Mouse (Mus musculus): ENCODE data around the gene Irx1. TPM values are rescaled to one million over a fixed set of nuclear protein-coding genes. Genes with fewer than 3 reads are reported as not detected.

The Irx1 gene
- 1 to 10 TPM in 1 of 2 experiments, under 1 TPM in 1; 0.69 to 1.2 TPM for total RNA-seq (2021)
- long read RNA-seq, result 0 reads

GRCm38 (mm10) chr13:71963356-71964351, at the start of gene Irx1:
TSS of gene Irx1 (minus strand) at chr13:71963723.
- DNase-seq (ENCODE audit: low spot score in 2 of 2), result no peak

DNA sequence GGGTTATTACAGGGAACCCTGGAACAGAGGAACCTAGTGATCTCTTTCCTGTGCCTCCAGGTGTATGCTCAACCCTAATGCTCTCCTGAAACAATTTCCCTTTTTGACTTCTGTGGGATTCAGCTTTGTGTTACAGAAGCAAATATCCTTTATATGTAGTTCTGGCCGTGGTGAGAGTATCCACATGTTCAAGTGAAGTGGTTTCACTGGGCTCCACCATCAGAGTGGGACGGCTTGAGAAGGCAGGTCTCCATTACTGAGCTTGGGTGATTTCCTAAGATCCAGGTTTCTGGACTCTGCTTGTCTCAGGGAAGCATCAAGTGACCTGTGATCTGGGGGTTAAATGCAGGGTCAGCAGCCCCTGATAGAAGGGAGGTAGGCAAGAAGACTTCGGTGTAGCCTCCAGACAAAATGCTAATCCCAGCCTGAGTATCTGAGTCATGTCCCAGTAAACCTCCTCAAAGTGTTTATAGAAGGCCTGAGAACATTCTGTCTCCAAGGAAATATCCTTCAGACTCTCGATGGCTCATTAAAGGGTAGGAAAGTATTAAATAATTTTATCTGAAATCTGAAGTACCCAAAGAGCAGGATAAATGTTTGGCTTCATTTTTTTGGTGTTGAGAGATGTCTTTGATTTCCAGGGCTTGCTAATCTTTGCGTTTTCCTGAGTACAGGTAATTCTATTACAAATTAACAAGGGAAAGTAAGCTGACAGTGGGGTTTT, 16.6 kb upstream of the Irx1 start:
- no peak for DNase-seq (ENCODE audit: low spot score in 2 of 2)

- no peak for DNase-seq (ENCODE audit: low spot score in 2 of 2)
Measured at GRCm38 (mm10) chr13:71975753-71976152, 12.2 kb upstream of the Irx1 start.

- no peak for DNase-seq (ENCODE audit: low spot score in 2 of 2)
Measured at GRCm38 (mm10) chr13:71968286-71968685, 4.8 kb upstream of the Irx1 start.

- DNase-seq (ENCODE audit: low spot score in 2 of 2), result no peak
Measured at GRCm38 (mm10) chr13:71967341-71968250, 4.1 kb upstream of the Irx1 start.

- DNase-seq (ENCODE audit: low spot score in 2 of 2), result no peak
Measured at GRCm38 (mm10) chr13:71966631-71967030, 3.1 kb upstream of the Irx1 start.

DNA sequence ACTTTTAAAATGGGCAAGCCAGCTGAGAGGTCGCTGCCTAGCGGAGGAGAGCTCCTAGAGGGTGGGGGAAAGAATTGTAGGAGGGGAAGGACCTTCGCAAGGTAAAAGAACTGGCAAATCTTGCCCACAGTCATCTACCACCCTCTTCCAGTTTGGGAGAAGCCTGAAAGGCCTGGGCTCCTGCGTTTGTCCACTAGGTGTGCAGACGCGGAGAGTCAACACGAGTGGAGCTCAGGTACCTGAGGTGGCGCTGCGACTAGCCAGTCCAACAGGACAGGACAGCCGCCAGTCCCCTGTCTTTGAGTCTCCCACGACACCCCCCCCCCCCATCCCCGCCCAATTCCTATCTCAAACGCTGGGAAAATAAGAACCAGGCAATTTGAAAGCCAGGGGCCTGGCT, 843 bp upstream of the Irx1 start:
- no peak for DNase-seq (ENCODE audit: low spot score in 2 of 2)

- no peak for DNase-seq (ENCODE audit: low spot score in 2 of 2)
Measured at GRCm38 (mm10) chr13:71962661-71963355, 715 bp downstream of the Irx1 start.

DNA sequence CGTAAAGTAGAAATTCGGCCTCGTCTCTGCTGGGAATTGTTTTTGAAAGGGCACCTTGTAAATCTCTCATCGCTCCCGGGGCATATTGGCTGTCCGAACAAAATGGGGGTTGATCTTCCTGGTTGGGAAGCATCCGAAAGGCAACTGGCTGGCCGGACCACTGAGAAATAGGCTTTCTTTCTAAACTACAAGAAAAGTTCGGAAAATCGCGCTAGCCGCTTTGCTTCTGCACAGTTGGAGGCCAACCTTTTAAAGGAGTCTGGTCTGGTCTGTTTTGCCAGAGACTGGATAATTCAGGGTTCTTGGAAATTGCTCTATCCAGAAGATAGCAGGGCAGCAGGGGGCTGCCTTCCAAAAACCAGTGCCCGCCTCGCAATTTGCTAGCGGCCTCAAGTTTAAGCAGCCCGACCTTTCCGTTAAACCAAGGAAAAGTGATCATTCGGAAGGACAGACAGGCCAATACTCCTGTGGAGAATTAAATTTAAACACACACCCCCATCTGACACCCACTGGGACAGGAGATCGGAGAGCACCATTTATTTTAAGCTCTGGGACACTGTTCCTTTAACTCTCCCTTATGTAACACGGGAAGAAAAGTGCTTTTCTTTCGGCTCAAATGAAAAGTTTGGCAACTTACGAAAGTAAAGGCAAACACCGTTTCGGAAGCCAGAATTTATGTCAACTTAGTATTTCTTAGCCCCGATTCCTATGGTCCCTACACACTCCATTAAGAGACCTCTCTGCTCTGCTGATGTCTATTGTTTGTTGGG, 1.4 kb downstream of the Irx1 start:
- DNase-seq (ENCODE audit: low spot score in 2 of 2), result no peak

DNA sequence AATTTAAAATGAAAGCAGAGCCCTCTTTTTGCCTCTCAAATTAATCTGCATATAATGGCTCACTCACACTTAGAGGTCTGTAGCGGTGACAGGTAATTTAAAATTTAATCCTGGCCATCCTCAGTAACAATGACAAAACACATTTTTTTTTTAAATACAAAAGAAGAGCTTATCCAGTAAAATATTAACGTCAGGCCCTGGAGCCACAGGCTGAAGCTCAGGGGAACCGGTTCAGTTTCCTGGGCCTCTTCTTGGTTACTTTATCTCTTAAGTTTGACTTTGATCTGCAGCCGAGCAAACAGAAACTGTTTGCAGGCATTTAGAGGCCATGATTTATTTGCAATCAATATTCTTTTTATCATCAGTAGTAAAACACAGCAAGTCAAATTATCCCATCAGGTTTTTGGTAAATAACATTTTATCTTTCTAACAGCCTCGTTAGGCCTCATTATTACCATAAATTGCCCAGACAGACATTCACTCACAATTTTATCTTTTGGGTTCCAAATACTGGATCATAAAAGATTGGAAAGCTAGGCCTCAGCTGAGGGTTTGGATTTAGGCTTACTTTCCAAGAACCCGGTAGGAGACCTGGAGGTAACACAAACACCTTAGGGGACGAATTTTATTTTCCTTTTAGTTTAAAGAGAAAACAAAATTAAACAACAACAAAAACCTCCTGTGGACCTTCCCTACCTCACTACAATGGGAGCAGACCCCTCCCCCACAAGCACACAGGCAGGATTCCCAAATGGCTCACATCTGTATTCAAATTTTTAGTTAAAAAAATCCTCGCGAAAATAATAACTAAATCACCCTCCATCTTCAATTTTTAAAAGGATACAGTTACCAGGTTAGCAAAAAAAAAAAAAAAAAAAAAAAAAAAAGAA, 2.4 kb downstream of the Irx1 start:
- DNase-seq (ENCODE audit: low spot score in 2 of 2), result no peak

GRCm38 (mm10) chr13:71960277-71960672, 3.2 kb downstream of the Irx1 start:
- DNase-seq (ENCODE audit: low spot score in 2 of 2), result no peak

GRCm38 (mm10) chr13:71959361-71960276, 3.9 kb downstream of the Irx1 start:
- no peak for DNase-seq (ENCODE audit: low spot score in 2 of 2)

DNA sequence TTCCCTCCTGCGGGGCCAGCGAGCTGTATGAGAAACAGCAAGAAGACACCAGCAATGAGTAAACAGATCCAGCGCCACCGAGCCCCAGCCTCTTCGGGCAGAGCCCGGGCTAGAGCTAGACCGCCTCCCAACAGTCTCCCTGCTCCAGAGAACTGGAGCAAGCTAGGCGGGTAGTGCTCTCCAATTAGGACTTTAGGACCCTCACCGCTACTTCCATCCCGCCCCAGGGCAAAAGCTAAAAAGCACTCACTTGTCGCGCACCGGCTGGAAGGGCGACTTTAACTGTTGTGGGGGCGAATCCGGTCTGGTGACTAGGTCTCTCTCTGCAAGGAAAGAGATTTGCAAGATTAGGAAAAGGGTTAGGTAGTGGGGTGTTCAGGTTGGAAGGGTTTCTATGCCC, 4.9 kb downstream of the Irx1 start:
- no peak for DNase-seq (ENCODE audit: low spot score in 2 of 2)

DNA sequence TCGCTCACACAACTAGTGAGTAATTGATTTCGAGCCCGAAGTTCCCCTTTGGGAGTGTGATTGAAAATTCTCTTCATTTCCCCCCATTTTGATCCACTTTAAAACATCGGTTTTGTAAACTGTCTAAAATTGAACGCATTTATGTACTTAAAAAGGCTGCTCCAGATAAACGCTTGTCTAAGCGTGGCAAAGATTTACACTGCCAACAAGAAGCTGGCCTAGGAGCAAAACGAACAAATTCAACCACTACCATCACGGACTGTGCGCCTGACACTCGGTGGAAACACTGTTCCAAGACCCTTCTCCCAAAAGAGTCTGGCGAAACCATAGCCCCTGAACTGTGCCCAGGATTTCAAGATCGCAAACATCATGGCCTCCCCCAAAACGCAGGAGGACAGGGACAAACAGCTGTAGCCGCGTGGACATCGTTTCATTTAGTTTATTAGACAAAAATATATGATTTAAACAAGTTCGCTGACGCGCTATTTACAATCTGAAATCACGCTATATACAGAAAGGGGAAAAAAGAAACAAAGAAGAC, 5.6 kb downstream of the Irx1 start:
- DNase-seq (ENCODE audit: low spot score in 2 of 2), result no peak

GRCm38 (mm10) chr13:71957147-71957546, 6.4 kb downstream of the Irx1 start:
- DNase-seq (ENCODE audit: low spot score in 2 of 2), result no peak

DNA sequence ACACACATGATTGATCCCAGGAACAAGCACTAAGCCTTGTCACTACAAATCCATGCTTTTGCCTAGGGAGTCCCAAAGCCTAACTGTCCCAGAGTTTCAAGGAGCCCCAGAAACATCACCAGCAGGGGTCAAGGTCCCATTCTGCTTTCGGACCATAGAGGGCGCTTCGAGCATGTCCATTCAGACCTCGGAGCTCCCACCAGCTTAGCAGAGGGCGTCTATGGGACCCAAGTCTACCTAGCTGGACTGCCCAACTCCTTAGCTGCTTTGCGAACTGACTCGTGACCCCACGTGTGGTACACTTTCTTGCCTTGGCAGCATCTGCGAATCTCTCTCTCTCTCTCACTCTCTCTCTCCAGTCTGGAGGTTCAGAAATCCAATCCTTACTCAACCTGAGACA, 7.0 kb downstream of the Irx1 start:
- DNase-seq (ENCODE audit: low spot score in 2 of 2), result peak in 1 of 2 experiments; percentile 26

GRCm38 (mm10) chr13:71951966-71952365, 11.6 kb downstream of the Irx1 start:
- no peak for DNase-seq (ENCODE audit: low spot score in 2 of 2)

All from layer of hippocampus, adult 18-20 months (tissue).